Mouse (Mus musculus): ENCODE measurements around the gene Pigf. TPM values are rescaled to one million over a fixed set of nuclear protein-coding genes. Genes with fewer than 3 reads are reported as not detected.

Gene Pigf
- total and polyA plus RNA-seq, 3 experiments, result 3.7 to 22.8 (median 14.7) TPM

- no peaks in the 10 kb centered on the region for H3K4me1 ChIP-seq (ENCODE audit: insufficient read depth, low read depth, low read length)
- no peaks in the 10 kb centered on the region for H3K9me3 ChIP-seq (replicated peaks)
- peaks cover 13% of the 10 kb centered on the region for H3K27me3 ChIP-seq (ENCODE audit: insufficient read depth, low read length)
- TF ChIP-seq CTCF (IDR thresholded peaks at IDR 0.05; ENCODE audit: low read depth, low read length), result no peak
- no peak for TF ChIP-seq GATA1 (IDR thresholded peaks at IDR 0.05; ENCODE audit: borderline replicate concordance, low read length)
- no peak for TF ChIP-seq GATA2 (IDR thresholded peaks at IDR 0.05; ENCODE audit: borderline replicate concordance, low read depth, low read length)
- TF ChIP-seq TAL1 (conservative IDR thresholded peaks at IDR 0.05; ENCODE audit: low read depth, low read length), result no peak
- TF ChIP-seq POLR2AphosphoS5 (IDR thresholded peaks at IDR 0.05; ENCODE audit: insufficient replicate concordance, low read depth, low read length), result no peak
- H3K36me3 ChIP-seq (replicated peaks), result no peaks in the 10 kb centered on the region
- no peak for ATAC-seq (ENCODE audit: extremely low read depth, insufficient number of reproducible peaks, low FRiP score, poor library complexity, severe bottlenecking)
- DNase-seq (ENCODE audit: low spot score), result no peak
- no peak overlapping the region for H3K4me3 ChIP-seq (ENCODE audit: low read depth, low read length)
These were observed 28.7 kb upstream of the Pigf start for GRCm38 (mm10) chr17:87053921-87054320.

DNA sequence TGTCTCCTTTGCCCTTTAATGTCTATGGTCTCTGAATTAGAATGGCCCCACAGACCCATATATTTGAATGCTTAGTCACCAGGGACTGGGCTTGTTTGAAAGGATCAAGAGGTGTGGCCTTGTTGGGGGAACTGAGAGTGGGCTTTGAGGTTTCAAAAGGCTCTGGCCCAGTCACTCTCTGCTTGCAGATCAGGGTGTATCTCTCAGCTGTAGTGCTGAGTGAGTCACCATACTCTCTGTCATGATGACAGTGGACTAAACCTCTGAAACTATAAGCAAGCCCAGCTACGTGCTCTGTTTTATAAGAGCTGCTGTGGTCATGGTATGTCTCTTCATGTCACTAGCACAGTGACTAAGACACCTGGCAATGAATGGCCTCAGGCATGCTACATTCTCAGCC lies 27.2 kb upstream of the Pigf start:
- TF ChIP-seq CTCF (IDR thresholded peaks at IDR 0.05; ENCODE audit: low read depth, low read length), result no peak
- no peak for TF ChIP-seq GATA1 (IDR thresholded peaks at IDR 0.05; ENCODE audit: borderline replicate concordance, low read length)
- no peak for TF ChIP-seq TAL1 (conservative IDR thresholded peaks at IDR 0.05; ENCODE audit: low read depth, low read length)
- DNase-seq (ENCODE audit: low spot score) (no peak), ATAC-seq (ENCODE audit: extremely low read depth, insufficient number of reproducible peaks, low FRiP score, poor library complexity, severe bottlenecking) (no peak)
- Histone ChIP-seq H3K27me3 (ENCODE audit: insufficient read depth, low read length) (peaks cover 15% of the 10 kb centered on the region), H3K4me3 (ENCODE audit: low read depth, low read length) (no peak overlapping the region), H3K9me3 (replicated peaks) (no peaks in the 10 kb centered on the region), H3K36me3 (replicated peaks) (no peaks in the 10 kb centered on the region), H3K4me1 (ENCODE audit: insufficient read depth, low read depth, low read length) (no peaks in the 10 kb centered on the region)

GRCm38 (mm10) chr17:87051652-87052051 lies 26.4 kb upstream of the Pigf start:
- TF ChIP-seq GATA1 (IDR thresholded peaks at IDR 0.05; ENCODE audit: borderline replicate concordance, low read length) (no peak), GATA2 (IDR thresholded peaks at IDR 0.05; ENCODE audit: borderline replicate concordance, low read depth, low read length) (no peak), CTCF (IDR thresholded peaks at IDR 0.05; ENCODE audit: low read depth, low read length) (no peak), POLR2AphosphoS5 (IDR thresholded peaks at IDR 0.05; ENCODE audit: insufficient replicate concordance, low read depth, low read length) (no peak), TAL1 (conservative IDR thresholded peaks at IDR 0.05; ENCODE audit: low read depth, low read length) (no peak)
- DNase-seq (ENCODE audit: low spot score) (no peak), ATAC-seq (ENCODE audit: extremely low read depth, insufficient number of reproducible peaks, low FRiP score, poor library complexity, severe bottlenecking) (no peak)
- Histone ChIP-seq H3K36me3 (replicated peaks) (no peaks in the 10 kb centered on the region), H3K9me3 (replicated peaks) (no peaks in the 10 kb centered on the region), H3K4me1 (ENCODE audit: insufficient read depth, low read depth, low read length) (no peaks in the 10 kb centered on the region), H3K27me3 (ENCODE audit: insufficient read depth, low read length) (peaks cover 15% of the 10 kb centered on the region), H3K4me3 (ENCODE audit: low read depth, low read length) (no peak overlapping the region)

GRCm38 (mm10) chr17:87050469-87051175 lies 25.4 kb upstream of the Pigf start:
- DNase-seq (ENCODE audit: low spot score), result no peak
- H3K9me3 ChIP-seq (replicated peaks), result no peaks in the 10 kb centered on the region
- no peaks in the 10 kb centered on the region for H3K36me3 ChIP-seq (replicated peaks)
- no peak for ATAC-seq (ENCODE audit: extremely low read depth, insufficient number of reproducible peaks, low FRiP score, poor library complexity, severe bottlenecking)
- peaks cover 18% of the 10 kb centered on the region for H3K27me3 ChIP-seq (ENCODE audit: insufficient read depth, low read length)
- no peak overlapping the region for H3K4me3 ChIP-seq (ENCODE audit: low read depth, low read length)
- TF ChIP-seq CTCF (IDR thresholded peaks at IDR 0.05; ENCODE audit: low read depth, low read length) (no peak), GATA2 (IDR thresholded peaks at IDR 0.05; ENCODE audit: borderline replicate concordance, low read depth, low read length) (no peak), GATA1 (IDR thresholded peaks at IDR 0.05; ENCODE audit: borderline replicate concordance, low read length) (no peak)
- no peaks in the 10 kb centered on the region for H3K4me1 ChIP-seq (ENCODE audit: insufficient read depth, low read depth, low read length)

- ATAC-seq (ENCODE audit: extremely low read depth, insufficient number of reproducible peaks, low FRiP score, poor library complexity, severe bottlenecking) (no peak), DNase-seq (ENCODE audit: low spot score) (no peak)
- no peaks in the 10 kb centered on the region for H3K9me3 ChIP-seq (replicated peaks)
- TF ChIP-seq GATA1 (IDR thresholded peaks at IDR 0.05; ENCODE audit: borderline replicate concordance, low read length) (no peak), CTCF (IDR thresholded peaks at IDR 0.05; ENCODE audit: low read depth, low read length) (no peak), POLR2AphosphoS5 (IDR thresholded peaks at IDR 0.05; ENCODE audit: insufficient replicate concordance, low read depth, low read length) (no peak), TAL1 (conservative IDR thresholded peaks at IDR 0.05; ENCODE audit: low read depth, low read length) (no peak)
- peaks cover 19% of the 10 kb centered on the region for H3K27me3 ChIP-seq (ENCODE audit: insufficient read depth, low read length)
- peaks cover 2% of the 10 kb centered on the region; the same call in 1 of the 2 replicates for H3K4me1 ChIP-seq (ENCODE audit: insufficient read depth, low read depth, low read length)
- no peak overlapping the region for H3K4me3 ChIP-seq (ENCODE audit: low read depth, low read length)
- H3K36me3 ChIP-seq (replicated peaks), result no peaks in the 10 kb centered on the region
These were observed 24.5 kb upstream of the Pigf start for GRCm38 (mm10) chr17:87049696-87050095.

- DNase-seq (ENCODE audit: low spot score), result no peak
These were observed 19.6 kb upstream of the Pigf start for GRCm38 (mm10) chr17:87044796-87045195.

More at GRCm38 (mm10) chr17:87044796-87045195, 19.6 kb upstream of the Pigf start:
- Histone ChIP-seq H3K4me3 (ENCODE audit: low read depth, low read length) (no peak overlapping the region), H3K36me3 (replicated peaks) (no peaks in the 10 kb centered on the region), H3K4me1 (ENCODE audit: insufficient read depth, low read depth, low read length) (peaks cover 2% of the 10 kb centered on the region; the same call in 1 of the 2 replicates), H3K9me3 (replicated peaks) (no peaks in the 10 kb centered on the region), H3K27me3 (ENCODE audit: insufficient read depth, low read length) (peaks cover 22% of the 10 kb centered on the region)
- ATAC-seq (ENCODE audit: extremely low read depth, insufficient number of reproducible peaks, low FRiP score, poor library complexity, severe bottlenecking), result no peak
- TF ChIP-seq GATA1 (IDR thresholded peaks at IDR 0.05; ENCODE audit: borderline replicate concordance, low read length), result no peak
- no peak for TF ChIP-seq POLR2AphosphoS5 (IDR thresholded peaks at IDR 0.05; ENCODE audit: insufficient replicate concordance, low read depth, low read length)
- no peak for TF ChIP-seq TAL1 (conservative IDR thresholded peaks at IDR 0.05; ENCODE audit: low read depth, low read length)
- no peak for TF ChIP-seq GATA2 (IDR thresholded peaks at IDR 0.05; ENCODE audit: borderline replicate concordance, low read depth, low read length)
- no peak for TF ChIP-seq CTCF (IDR thresholded peaks at IDR 0.05; ENCODE audit: low read depth, low read length)
